Mouse (Mus musculus) myocyte (in vitro differentiated cells): ENCODE results near the gene Errfi1.

Source experiments
- CEBPB ChIP-seq: IDR thresholded peaks from 2 replicates; pipeline ENCODE4 v1.6.1; 2011; ENCODE audit warnings: mild to moderate bottlenecking, moderate library complexity; ENCODE audit not compliant: poor library complexity, insufficient read depth, severe bottlenecking
- E2F4 ChIP-seq: IDR thresholded peaks from one replicate; pipeline ENCODE4 v1.6.1; 2011; ENCODE audit warnings: mild to moderate bottlenecking, control low read depth, moderate library complexity; ENCODE audit not compliant: insufficient read depth
- MAX ChIP-seq: IDR thresholded peaks from one replicate; pipeline ENCODE4 v1.6.1; 2011; ENCODE audit warnings: low read depth, mild to moderate bottlenecking, control low read depth
- MYOD1 ChIP-seq, 3 experiments: IDR thresholded peaks; one replicate each; pipeline ENCODE4 v1.6.1; 2011; ENCODE audit warnings: control low read depth in 2 of 3, low read depth in 2 of 3, mild to moderate bottlenecking in 2 of 3, moderate library complexity in 1 of 3; ENCODE audit not compliant: insufficient read length in 2 of 3, control insufficient read depth in 1 of 3
- MYOG ChIP-seq, 3 experiments: IDR thresholded peaks; one replicate each; pipeline ENCODE4 v1.6.1; 2011; ENCODE audit warnings: control low read depth in 2 of 3, low read depth in 2 of 3, mild to moderate bottlenecking in 2 of 3; ENCODE audit not compliant: insufficient read length in 2 of 3, control insufficient read depth in 1 of 3, insufficient read depth in 1 of 3
- POLR2A ChIP-seq: IDR thresholded peaks from one replicate; pipeline ENCODE4 v1.6.1; 2011; ENCODE audit warnings: low read depth, mild to moderate bottlenecking, control low read depth, moderate library complexity; ENCODE audit not compliant: insufficient read length
- POLR2AphosphoS2 ChIP-seq: IDR thresholded peaks from one replicate; pipeline ENCODE4 v1.6.1; 2011; ENCODE audit warnings: low read depth, control low read depth; ENCODE audit not compliant: insufficient read length
- REST ChIP-seq: IDR thresholded peaks from one replicate; pipeline ENCODE4 v1.6.1; 2011; ENCODE audit warnings: mild to moderate bottlenecking, control low read depth, moderate library complexity; ENCODE audit not compliant: insufficient read depth, insufficient read length
- SRF ChIP-seq: IDR thresholded peaks from one replicate; pipeline ENCODE4 v1.6.1; 2011; ENCODE audit warnings: low read depth; ENCODE audit not compliant: control insufficient read depth, insufficient read length
- TCF12 ChIP-seq: IDR thresholded peaks from one replicate; pipeline ENCODE4 v1.6.1; 2011; ENCODE audit warnings: mild to moderate bottlenecking, control low read depth; ENCODE audit not compliant: poor library complexity, insufficient read depth, severe bottlenecking
- TCF3 ChIP-seq: IDR thresholded peaks from one replicate; pipeline ENCODE4 v1.6.1; 2011; ENCODE audit warnings: low read depth, control low read depth; ENCODE audit not compliant: insufficient read length
- USF1 ChIP-seq: IDR thresholded peaks from one replicate; pipeline ENCODE4 v1.6.1; 2011; ENCODE audit warnings: low read depth, mild to moderate bottlenecking, control low read depth, moderate library complexity

- TF ChIP-seq POLR2A: no peak
- TF ChIP-seq MYOD1 (IDR thresholded peaks at IDR 0.05; ENCODE audit: control insufficient read depth in 1 of 3, insufficient read length in 2 of 3, low read depth in 2 of 3): no peak
- peak; percentile 17 for TF ChIP-seq POLR2AphosphoS2
- no peak for TF ChIP-seq TCF12
- TF ChIP-seq USF1: no peak
- TF ChIP-seq E2F4: no peak
- no peak for TF ChIP-seq MAX
- TF ChIP-seq REST: no peak
- TF ChIP-seq MYOG (IDR thresholded peaks at IDR 0.05; ENCODE audit: control insufficient read depth in 1 of 3, insufficient read depth in 1 of 3, insufficient read length in 2 of 3, low read depth in 2 of 3): no peak
- no peak for TF ChIP-seq TCF3
- no peak for TF ChIP-seq CEBPB
- no peak for TF ChIP-seq SRF
These were observed 9.1 kb downstream of the Errfi1 start for GRCm38 (mm10) chr4:150862626-150863375.
